ENCODE assay signal across 25 mouse cellular contexts in genomic region chr11:12172429-12172828, GRCm38 (mm10).
"Had no signal": no experiment of that assay in that cellular context is flagged by ENCODE, and none has a peak within 500 bp of the region (broad histone marks: within the 10 kb centered on the region; RNA-seq: fewer than 3 reads in every experiment).

No protein-coding gene starts in this region.

- H3K4me2 ChIP-seq: embryonic facial prominence, embryonic 12.5 days; embryonic facial prominence, embryonic 13.5 days; embryonic facial prominence, embryonic 15.5 days; forebrain, embryonic 12.5 days; forebrain, embryonic 13.5 days; forebrain, embryonic 15.5 days had no signal

- DNase-seq: cerebellum, adult 9-10 months; cerebellum, adult 9-11 months; cerebellum, postnatal 10 days; cerebellum, postnatal 14 days; cerebellum, postnatal 25 days; cerebellum, postnatal 36 days; embryo, embryonic 11 days; forebrain, postnatal 0 days; gastrocnemius, adult 2 months; gastrocnemius, postnatal 10 days; gastrocnemius, postnatal 14 days; gastrocnemius, postnatal 25 days; gastrocnemius, postnatal 36 days; heart, adult 11 months; heart, adult 18-20 months; heart, adult 2 months had no signal

- H3K36me3 ChIP-seq: embryonic facial prominence, embryonic 10.5 days; embryonic facial prominence, embryonic 12.5 days; embryonic facial prominence, embryonic 13.5 days; embryonic facial prominence, embryonic 15.5 days; forebrain, embryonic 10.5 days; forebrain, embryonic 12.5 days; forebrain, embryonic 15.5 days had no signal

- H3K4me1 ChIP-seq: embryonic facial prominence, embryonic 10.5 days; embryonic facial prominence, embryonic 12.5 days; embryonic facial prominence, embryonic 13.5 days; embryonic facial prominence, embryonic 15.5 days; forebrain, embryonic 10.5 days; forebrain, embryonic 12.5 days; forebrain, embryonic 13.5 days had no signal

- H3K4me3 ChIP-seq: embryonic facial prominence, embryonic 10.5 days; embryonic facial prominence, embryonic 12.5 days; embryonic facial prominence, embryonic 13.5 days; embryonic facial prominence, embryonic 15.5 days; erythroblast, embryonic 14.5 days; forebrain, embryonic 10.5 days; forebrain, embryonic 12.5 days; forebrain, embryonic 13.5 days; forebrain, embryonic 15.5 days; gastrocnemius, adult 2 months; heart, adult 2 months had no signal

- H3K9ac ChIP-seq: embryonic facial prominence, embryonic 12.5 days; embryonic facial prominence, embryonic 13.5 days; embryonic facial prominence, embryonic 15.5 days; forebrain, embryonic 12.5 days; forebrain, embryonic 13.5 days; forebrain, embryonic 15.5 days; forebrain, postnatal 0 days had no signal

- H3K9me3 ChIP-seq: embryonic facial prominence, embryonic 10.5 days; embryonic facial prominence, embryonic 12.5 days; embryonic facial prominence, embryonic 13.5 days; embryonic facial prominence, embryonic 15.5 days; forebrain, embryonic 10.5 days; forebrain, embryonic 12.5 days; forebrain, embryonic 13.5 days; forebrain, embryonic 15.5 days had no signal

- H3K27me3 ChIP-seq: embryonic facial prominence, embryonic 12.5 days; embryonic facial prominence, embryonic 13.5 days; embryonic facial prominence, embryonic 15.5 days; forebrain, embryonic 12.5 days; forebrain, embryonic 13.5 days; forebrain, embryonic 15.5 days had no signal

- H3K27ac ChIP-seq: embryonic facial prominence, embryonic 10.5 days; embryonic facial prominence, embryonic 12.5 days; embryonic facial prominence, embryonic 13.5 days; embryonic facial prominence, embryonic 15.5 days; forebrain, embryonic 10.5 days; forebrain, embryonic 12.5 days; forebrain, embryonic 13.5 days; forebrain, embryonic 15.5 days; gastrocnemius, adult 2 months; heart, adult 2 months had no signal
